Mouse (Mus musculus) limb, embryonic 15.5 days (tissue): ENCODE measurements around the gene Irf5. TPM values are rescaled to one million over a fixed set of nuclear protein-coding genes. Genes with fewer than 3 reads are reported as not detected.
A peak's percentile ranks its signal among the peaks of the same experiment; 100 is the strongest.

Source experiments
- ATAC-seq: fragments of 200-750 bp; cut with Nextera tagmentation; 2 replicates; pipeline ENCODE4 v1.8.0; 2017; ENCODE audit warnings: low read depth, moderate TSS enrichment; ENCODE audit not compliant: insufficient number of reproducible peaks, low FRiP score, low TSS enrichment
- H3K27ac ChIP-seq: fragments of 300-500 bp; sonication (generic); 2 replicates; pipeline ENCODE4 v1.5.1; 2015; ENCODE audit warnings: moderate library complexity, mild to moderate bottlenecking, inconsistent platforms
- H3K27me3 ChIP-seq: fragments of 300-500 bp; sonication (generic); 2 replicates; pipeline ENCODE4 v1.6.1; 2015; ENCODE audit warnings: inconsistent platforms
- H3K36me3 ChIP-seq: fragments of 300-500 bp; sonication (generic); 2 replicates; pipeline ENCODE4 v1.6.1; 2015; ENCODE audit warnings: inconsistent platforms
- H3K4me1 ChIP-seq: fragments of 300-500 bp; sonication (generic); 2 replicates; pipeline ENCODE4 v1.6.1; 2015; ENCODE audit warnings: inconsistent platforms
- H3K4me2 ChIP-seq: fragments of 300-500 bp; sonication (generic); 2 replicates; pipeline ENCODE4 v1.6.1; 2015; ENCODE audit warnings: mild to moderate bottlenecking, inconsistent platforms
- H3K4me3 ChIP-seq: fragments of 300-500 bp; sonication (generic); 2 replicates; pipeline ENCODE4 v1.5.1; 2015; ENCODE audit warnings: mild to moderate bottlenecking, inconsistent platforms
- H3K9ac ChIP-seq: fragments of 300-500 bp; sonication (generic); 2 replicates; pipeline ENCODE4 v1.6.1; 2015; ENCODE audit warnings: inconsistent platforms
- H3K9me3 ChIP-seq: fragments of 300-500 bp; sonication (generic); 2 replicates; pipeline ENCODE4 v1.6.1; 2016; ENCODE audit warnings: inconsistent platforms
- WGBS: fragments of 180-500 bp; shearing (Covaris S2); methylation state at CpG from one replicate; pipeline ENCODE4 v1.1.7; 2015; 5-methylcytosine and 5-hydroxymethylcytosine counted together
- polyA plus RNA-seq: library from polyadenylated mRNA; unstranded; fragments of >200 nt; fragmentation: Nextera tagmentation; extraction: Ambion mirVana; gene quantifications from 2 replicates; pipeline ENCODE4 v1.2.1, GENCODE M21; 2015

Irf5 gene
- polyA plus RNA-seq, 1 experiment from 2014 or later = 4.6 TPM

DNA sequence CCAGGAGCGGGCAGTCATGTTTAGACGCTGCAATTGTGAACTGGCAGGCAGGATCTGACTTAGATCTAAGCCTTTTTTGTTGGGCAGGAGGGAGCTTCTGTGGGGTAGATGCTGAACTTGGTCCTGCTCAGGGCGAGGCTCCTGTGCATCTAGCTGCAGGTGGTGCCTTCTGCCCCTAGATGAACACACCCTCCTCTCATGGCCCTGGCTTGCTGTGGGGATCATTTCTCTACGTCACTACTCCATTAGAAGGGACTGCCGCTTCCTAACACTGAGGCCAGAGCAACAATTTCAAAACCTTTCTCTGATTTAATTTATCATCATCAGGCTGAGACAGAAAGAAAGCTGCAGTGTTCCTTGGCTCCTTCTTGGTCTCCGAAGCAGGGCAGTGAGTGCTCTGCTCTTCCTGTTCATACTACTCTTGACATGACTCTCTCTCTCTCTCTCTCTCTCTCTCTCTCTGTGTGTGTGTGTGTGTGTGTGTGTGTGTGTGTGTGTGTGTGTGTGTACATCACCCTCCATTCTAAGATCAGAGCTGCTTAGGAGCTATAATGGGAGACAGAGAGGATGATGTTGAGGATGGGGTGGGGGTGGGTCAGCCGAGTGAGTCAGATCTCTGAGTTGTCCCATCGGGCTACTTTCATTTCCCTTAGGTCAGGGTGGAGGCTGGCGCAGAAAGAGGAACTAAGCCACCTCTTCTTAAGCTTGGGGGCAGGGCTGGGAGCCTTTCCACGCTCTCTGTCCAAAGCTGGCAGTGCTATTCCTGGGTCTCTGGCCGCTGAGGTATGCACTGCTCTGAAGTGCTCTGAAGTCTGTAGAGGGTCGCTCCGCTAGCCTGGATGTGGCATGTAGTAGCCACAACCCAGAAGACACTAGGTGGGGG is 2.4 kb downstream of the Irf5 start:
- ATAC-seq = no peak
- Histone ChIP-seq H3K4me2 (no peak overlapping the region), H3K27me3 (peaks cover 52% of the 10 kb centered on the region), H3K36me3 (no peaks in the 10 kb centered on the region), H3K4me3 (0 out of 2 replicates have a peak overlapping the region, but pooled peaks have one; percentile 50), H3K27ac (no peak overlapping the region), H3K9ac (no peak overlapping the region), H3K4me1 (peaks cover 33% of the 10 kb centered on the region), H3K9me3 (no peaks in the 10 kb centered on the region)
- 26% methylated on average over 13 of the region's 13 CpGs for WGBS

GRCm38 (mm10) chr6:29529444-29529820 is 3.0 kb downstream of the Irf5 start:
- Histone ChIP-seq H3K9ac (no peak overlapping the region), H3K27ac (no peak overlapping the region), H3K4me3 (no peak overlapping the region), H3K4me1 (peaks cover 33% of the 10 kb centered on the region), H3K9me3 (no peaks in the 10 kb centered on the region), H3K4me2 (no peak overlapping the region), H3K36me3 (no peaks in the 10 kb centered on the region), H3K27me3 (peaks cover 52% of the 10 kb centered on the region)
- WGBS = 25% methylated on average over 2 of the region's 2 CpGs
- ATAC-seq = no peak

GRCm38 (mm10) chr6:29530050-29530449 is 3.6 kb downstream of the Irf5 start:
- Histone ChIP-seq H3K4me3 (no peak overlapping the region), H3K4me2 (no peak overlapping the region), H3K27ac (no peak overlapping the region), H3K9me3 (no peaks in the 10 kb centered on the region), H3K36me3 (no peaks in the 10 kb centered on the region), H3K9ac (no peak overlapping the region), H3K27me3 (peaks cover 52% of the 10 kb centered on the region), H3K4me1 (peaks cover 33% of the 10 kb centered on the region)
- 49% methylated on average over 4 of the region's 4 CpGs for WGBS
- no peak for ATAC-seq

GRCm38 (mm10) chr6:29535316-29535715 is 8.9 kb downstream of the Irf5 start:
- H3K4me3 ChIP-seq = no peak overlapping the region
- ATAC-seq = no peak
- WGBS = 64% methylated on average over 6 of the region's 6 CpGs
- no peaks in the 10 kb centered on the region for H3K4me1 ChIP-seq
- H3K36me3 ChIP-seq = peaks cover 9% of the 10 kb centered on the region; the same call in 1 of the 2 replicates
- H3K4me2 ChIP-seq = no peak overlapping the region
- H3K27me3 ChIP-seq = peaks cover 9% of the 10 kb centered on the region
- no peaks in the 10 kb centered on the region for H3K9me3 ChIP-seq
- H3K9ac ChIP-seq = no peak overlapping the region
- no peak overlapping the region for H3K27ac ChIP-seq

GRCm38 (mm10) chr6:29536651-29537193 is 10.3 kb downstream of the Irf5 start:
- Histone ChIP-seq H3K9ac (no peak overlapping the region), H3K4me3 (no peak overlapping the region), H3K9me3 (no peaks in the 10 kb centered on the region), H3K36me3 (peaks cover 19% of the 10 kb centered on the region), H3K27me3 (no peaks in the 10 kb centered on the region), H3K4me2 (no peak overlapping the region), H3K4me1 (no peaks in the 10 kb centered on the region), H3K27ac (no peak overlapping the region)
- peak; percentile 25; the same call in 1 of the 2 replicates for ATAC-seq
- 66% methylated on average over 4 of the region's 4 CpGs for WGBS

GRCm38 (mm10) chr6:29537221-29537620 is 10.8 kb downstream of the Irf5 start:
- Histone ChIP-seq H3K4me2 (no peak overlapping the region), H3K27ac (no peak overlapping the region), H3K4me1 (no peaks in the 10 kb centered on the region), H3K4me3 (no peak overlapping the region), H3K9ac (no peak overlapping the region), H3K27me3 (no peaks in the 10 kb centered on the region), H3K9me3 (no peaks in the 10 kb centered on the region), H3K36me3 (peaks cover 24% of the 10 kb centered on the region)
- no peak for ATAC-seq
- 72% methylated on average over 3 of the region's 3 CpGs for WGBS

DNA sequence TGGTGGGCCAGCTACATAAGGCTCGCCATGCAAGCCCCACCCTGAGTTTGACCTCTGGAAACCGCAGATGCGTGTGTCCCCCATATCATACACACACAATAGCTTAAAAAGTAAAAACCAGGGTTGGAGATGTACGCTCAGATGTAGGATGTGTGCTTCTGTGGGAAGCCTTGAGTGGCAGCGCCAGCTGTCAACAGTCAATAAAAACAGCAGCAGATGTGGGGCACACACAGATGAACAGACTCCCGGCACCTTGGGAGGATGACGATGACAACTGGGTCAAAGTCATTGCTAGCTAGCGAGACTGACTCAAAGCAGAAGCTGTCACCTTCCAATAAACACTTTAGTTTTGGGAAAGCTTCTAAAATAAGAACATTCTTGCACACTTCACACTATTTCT is 13.1 kb downstream of the Irf5 start:
- Histone ChIP-seq H3K9ac (no peak overlapping the region), H3K36me3 (peaks cover 43% of the 10 kb centered on the region), H3K27ac (no peak overlapping the region), H3K4me1 (no peaks in the 10 kb centered on the region), H3K9me3 (no peaks in the 10 kb centered on the region), H3K4me2 (no peak overlapping the region), H3K4me3 (no peak overlapping the region), H3K27me3 (no peaks in the 10 kb centered on the region)
- WGBS = 79% methylated on average over 8 of the region's 8 CpGs
- no peak for ATAC-seq

DNA sequence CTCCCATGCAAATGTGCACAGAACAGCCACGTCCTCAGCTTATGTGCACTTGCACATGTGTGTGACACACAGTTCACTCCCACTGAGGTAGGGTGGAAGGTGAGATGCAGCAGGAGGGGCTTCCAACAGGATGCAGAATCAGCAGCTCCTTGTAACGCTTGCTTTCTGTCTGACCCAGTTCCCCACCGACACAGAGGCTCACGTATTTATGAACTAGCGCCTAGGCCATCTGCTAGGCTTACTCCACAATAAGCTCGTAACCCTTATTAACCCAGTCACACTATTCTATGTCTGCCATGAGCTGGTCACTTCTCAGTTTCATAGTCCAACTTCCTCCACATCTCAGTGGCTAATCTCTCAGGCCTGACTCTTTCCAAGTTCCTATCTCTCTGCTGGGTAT is 13.8 kb downstream of the Irf5 start:
- Histone ChIP-seq H3K9ac (no peak overlapping the region), H3K4me2 (no peak overlapping the region), H3K4me3 (no peak overlapping the region), H3K9me3 (no peaks in the 10 kb centered on the region; the same call in 1 of the 2 replicates), H3K27me3 (no peaks in the 10 kb centered on the region), H3K4me1 (no peaks in the 10 kb centered on the region), H3K36me3 (peaks cover 51% of the 10 kb centered on the region), H3K27ac (no peak overlapping the region)
- WGBS = 69% methylated on average over 6 of the region's 6 CpGs
- no peak for ATAC-seq

DNA sequence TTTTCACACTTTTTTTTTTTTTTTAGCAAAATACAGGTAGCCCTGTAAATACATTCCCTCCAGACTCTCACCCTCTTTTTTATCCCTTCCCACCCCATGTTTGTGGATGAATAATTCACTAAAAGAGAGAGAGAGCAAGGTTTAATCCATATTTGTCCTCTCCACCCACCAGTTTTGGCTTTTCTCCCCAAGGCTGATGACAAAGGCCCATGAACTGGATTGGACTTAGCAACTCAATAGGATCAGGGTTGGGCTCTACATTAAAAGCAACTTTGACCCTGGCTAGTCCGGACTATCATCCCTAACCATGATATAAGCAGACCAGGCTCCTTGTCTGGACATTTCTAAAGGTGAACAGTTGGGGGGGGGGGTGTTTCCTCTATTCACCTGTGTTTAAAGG is 14.5 kb downstream of the Irf5 start:
- peaks cover 58% of the 10 kb centered on the region for H3K36me3 ChIP-seq
- no peak overlapping the region for H3K27ac ChIP-seq
- ATAC-seq = no peak
- H3K9me3 ChIP-seq = no peaks in the 10 kb centered on the region; the same call in 1 of the 2 replicates
- H3K27me3 ChIP-seq = no peaks in the 10 kb centered on the region
- H3K4me1 ChIP-seq = no peaks in the 10 kb centered on the region
- H3K4me2 ChIP-seq = no peak overlapping the region
- no peak overlapping the region for H3K9ac ChIP-seq
- no peak overlapping the region for H3K4me3 ChIP-seq
- WGBS = 100% methylated on average over 1 of the region's 1 CpGs

- H3K27me3 ChIP-seq = no peaks in the 10 kb centered on the region
- H3K4me3 ChIP-seq = no peak overlapping the region
- no peak overlapping the region for H3K27ac ChIP-seq
- no peak for ATAC-seq
- H3K9ac ChIP-seq = no peak overlapping the region
- H3K9me3 ChIP-seq = no peaks in the 10 kb centered on the region; the same call in 1 of the 2 replicates
- 96% methylated on average over 2 of the region's 2 CpGs for WGBS
- peaks cover 85% of the 10 kb centered on the region for H3K36me3 ChIP-seq
- no peak overlapping the region for H3K4me2 ChIP-seq
- H3K4me1 ChIP-seq = no peaks in the 10 kb centered on the region
These were observed 19.2 kb downstream of the Irf5 start for GRCm38 (mm10) chr6:29545611-29546010.

DNA sequence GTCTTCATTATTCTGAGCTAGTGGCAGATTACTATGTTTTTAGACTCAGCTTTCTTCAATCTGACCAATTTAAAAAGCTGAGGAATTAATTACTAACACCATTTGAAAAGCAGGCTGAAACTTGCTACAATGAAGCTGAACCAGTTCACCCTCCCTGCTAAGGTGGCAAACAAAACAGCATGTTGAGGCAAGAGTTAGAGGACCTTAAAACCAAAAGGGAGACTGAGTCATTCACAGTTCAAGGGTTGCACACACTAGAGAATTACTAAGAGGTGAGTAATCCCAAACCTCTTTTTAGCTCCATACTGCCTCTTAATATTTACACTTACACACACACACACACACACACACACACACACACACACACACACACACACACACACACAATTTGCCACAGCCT is 21.2 kb downstream of the Irf5 start:
- no peaks in the 10 kb centered on the region for H3K27me3 ChIP-seq
- no peak overlapping the region for H3K27ac ChIP-seq
- no peak overlapping the region for H3K4me2 ChIP-seq
- no peak overlapping the region for H3K4me3 ChIP-seq
- H3K9me3 ChIP-seq = no peaks in the 10 kb centered on the region; the same call in 1 of the 2 replicates
- H3K36me3 ChIP-seq = peaks cover 88% of the 10 kb centered on the region
- H3K4me1 ChIP-seq = no peaks in the 10 kb centered on the region
- no peak for ATAC-seq
- H3K9ac ChIP-seq = no peak overlapping the region

- no peaks in the 10 kb centered on the region; the same call in 1 of the 2 replicates for H3K9me3 ChIP-seq
- H3K9ac ChIP-seq = no peak overlapping the region
- H3K27me3 ChIP-seq = no peaks in the 10 kb centered on the region
- H3K4me3 ChIP-seq = no peak overlapping the region
- WGBS = 89% methylated on average over 1 of the region's 1 CpGs
- H3K4me2 ChIP-seq = no peak overlapping the region
- no peak overlapping the region for H3K27ac ChIP-seq
- no peak for ATAC-seq
- H3K4me1 ChIP-seq = no peaks in the 10 kb centered on the region
- H3K36me3 ChIP-seq = peaks cover 85% of the 10 kb centered on the region
These were observed 21.7 kb downstream of the Irf5 start for GRCm38 (mm10) chr6:29548086-29548485.
